Mouse (Mus musculus): ENCODE measurements around the gene Asxl2.
"Not testable (repeated sequence)": the region's sequence is repeated elsewhere in the genome, so short reads cannot be mapped to it uniquely, and the experiment has no call there.

The Asxl2 gene

GRCm38 (mm10) chr12:3427891-3428775, 1.5 kb downstream of the Asxl2 start:
- no peak for DNase-seq (ENCODE audit: low spot score)

GRCm38 (mm10) chr12:3429681-3430442, 3.2 kb downstream of the Asxl2 start:
- no peak for DNase-seq (ENCODE audit: low spot score)

- no peak for DNase-seq (ENCODE audit: low spot score)
Measured at GRCm38 (mm10) chr12:3430443-3430753, 3.7 kb downstream of the Asxl2 start.

- no peak for DNase-seq (ENCODE audit: low spot score)
Measured at GRCm38 (mm10) chr12:3430985-3431384, 4.3 kb downstream of the Asxl2 start.

- DNase-seq (ENCODE audit: low spot score): no peak
Measured at GRCm38 (mm10) chr12:3433736-3434135, 7.1 kb downstream of the Asxl2 start.

- no peak for DNase-seq (ENCODE audit: low spot score)
Measured at GRCm38 (mm10) chr12:3436446-3436845, 9.8 kb downstream of the Asxl2 start.

- DNase-seq (ENCODE audit: low spot score): peak; percentile 19
Measured at GRCm38 (mm10) chr12:3437815-3438214, 11.2 kb downstream of the Asxl2 start.

- no peak for DNase-seq (ENCODE audit: low spot score)
Measured at GRCm38 (mm10) chr12:3440916-3441315, 14.3 kb downstream of the Asxl2 start.

- no peak for DNase-seq (ENCODE audit: low spot score)
Measured at GRCm38 (mm10) chr12:3441361-3441760, 14.7 kb downstream of the Asxl2 start.

- DNase-seq (ENCODE audit: low spot score): no peak
Measured at GRCm38 (mm10) chr12:3453554-3453953, 26.9 kb downstream of the Asxl2 start.

- DNase-seq (ENCODE audit: low spot score): no peak
Measured at GRCm38 (mm10) chr12:3463087-3463486, 36.4 kb downstream of the Asxl2 start.

- DNase-seq (ENCODE audit: low spot score): no peak
Measured at GRCm38 (mm10) chr12:3499662-3500061, 73.0 kb downstream of the Asxl2 start.

GRCm38 (mm10) chr12:3500071-3500470, 73.4 kb downstream of the Asxl2 start:
- no peak for DNase-seq (ENCODE audit: low spot score)

GRCm38 (mm10) chr12:3518665-3519297, 92.1 kb downstream of the Asxl2 start:
- DNase-seq (ENCODE audit: low spot score): no peak

GRCm38 (mm10) chr12:3521806-3522205, 95.1 kb downstream of the Asxl2 start:
- not testable (repeated sequence) for DNase-seq (ENCODE audit: low spot score)

GRCm38 (mm10) chr12:3525536-3525935, 98.9 kb downstream of the Asxl2 start:
- no peak for DNase-seq (ENCODE audit: low spot score)

GRCm38 (mm10) chr12:3535446-3535845, 108.8 kb downstream of the Asxl2 start:
- DNase-seq (ENCODE audit: low spot score): not testable (repeated sequence)

- no peak for DNase-seq (ENCODE audit: low spot score)
Measured at GRCm38 (mm10) chr12:3537616-3538015, 111.0 kb downstream of the Asxl2 start.

GRCm38 (mm10) chr12:3538036-3538435, 111.4 kb downstream of the Asxl2 start:
- DNase-seq (ENCODE audit: low spot score): no peak

- DNase-seq (ENCODE audit: low spot score): no peak
Measured at GRCm38 (mm10) chr12:3539605-3540004, 112.9 kb downstream of the Asxl2 start.

GRCm38 (mm10) chr12:3540871-3541270, 114.2 kb downstream of the Asxl2 start:
- DNase-seq (ENCODE audit: low spot score): no peak

- no peak for DNase-seq (ENCODE audit: low spot score)
Measured at GRCm38 (mm10) chr12:3545451-3545850, 118.8 kb downstream of the Asxl2 start.
